Mouse (Mus musculus) spleen, embryonic (tissue): ENCODE measurements around the gene Vars.
"Not testable (repeated sequence)": the region's sequence is repeated elsewhere in the genome, so short reads cannot be mapped to it uniquely, and the experiment has no call there.

Experiments
- CTCF ChIA-PET: fragments of 350-600 bp; sonication (Branson Sonifier 250); formaldehyde crosslinking; loops from one replicate; lab custom pipeline; 2022; lab: Charles Lee

Gene Vars

DNA sequence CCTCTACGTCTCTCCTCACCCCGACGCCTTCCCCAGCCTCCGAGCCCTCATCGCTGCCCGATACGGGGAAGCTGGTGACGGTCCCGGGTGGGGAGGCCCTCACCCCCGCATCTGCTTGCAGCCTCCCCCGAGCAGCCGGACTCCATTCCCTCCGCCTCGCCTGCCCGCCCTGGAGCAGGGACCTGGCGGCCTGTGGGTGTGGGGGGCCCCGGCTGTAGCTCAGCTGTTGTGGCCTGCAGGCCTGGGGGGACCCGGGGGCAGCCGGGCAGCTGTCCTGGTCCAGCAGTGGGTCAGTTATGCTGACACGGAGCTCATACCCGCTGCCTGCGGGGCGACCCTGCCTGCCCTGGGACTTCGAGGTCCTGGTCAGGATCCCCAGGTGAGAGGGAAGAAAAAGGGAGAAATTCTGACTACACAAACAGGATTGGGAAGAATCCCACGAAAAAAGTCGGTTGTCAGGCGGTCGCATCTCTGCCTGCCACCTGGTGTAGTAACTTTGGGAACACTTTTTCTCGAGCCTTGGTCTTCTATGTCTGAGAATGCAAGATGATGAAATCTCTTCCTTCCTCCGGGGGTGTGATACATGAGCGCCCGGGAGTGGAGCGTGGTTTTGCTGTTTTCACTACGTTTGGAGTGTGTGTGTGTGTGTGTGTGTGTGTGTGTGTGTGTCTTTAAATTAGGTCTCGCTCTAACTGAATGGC, 815 bp downstream of the Vars start:
- CTCF ChIA-PET, result interaction anchor here (0.7 kb wide), 1 partner anchor 47 kb away, joined by 3 read pairs; no protein-coding TSS in a partner anchor

GRCm38 (mm10) chr17:35002153-35002865, 1.5 kb downstream of the Vars start:
- CTCF ChIA-PET, result interaction anchor here (0.7 kb wide), 1 partner anchor 46 kb away, joined by 3 read pairs; no protein-coding TSS in a partner anchor

GRCm38 (mm10) chr17:35003022-35003838, 2.4 kb downstream of the Vars start:
- CTCF ChIA-PET, result no interaction called here

DNA sequence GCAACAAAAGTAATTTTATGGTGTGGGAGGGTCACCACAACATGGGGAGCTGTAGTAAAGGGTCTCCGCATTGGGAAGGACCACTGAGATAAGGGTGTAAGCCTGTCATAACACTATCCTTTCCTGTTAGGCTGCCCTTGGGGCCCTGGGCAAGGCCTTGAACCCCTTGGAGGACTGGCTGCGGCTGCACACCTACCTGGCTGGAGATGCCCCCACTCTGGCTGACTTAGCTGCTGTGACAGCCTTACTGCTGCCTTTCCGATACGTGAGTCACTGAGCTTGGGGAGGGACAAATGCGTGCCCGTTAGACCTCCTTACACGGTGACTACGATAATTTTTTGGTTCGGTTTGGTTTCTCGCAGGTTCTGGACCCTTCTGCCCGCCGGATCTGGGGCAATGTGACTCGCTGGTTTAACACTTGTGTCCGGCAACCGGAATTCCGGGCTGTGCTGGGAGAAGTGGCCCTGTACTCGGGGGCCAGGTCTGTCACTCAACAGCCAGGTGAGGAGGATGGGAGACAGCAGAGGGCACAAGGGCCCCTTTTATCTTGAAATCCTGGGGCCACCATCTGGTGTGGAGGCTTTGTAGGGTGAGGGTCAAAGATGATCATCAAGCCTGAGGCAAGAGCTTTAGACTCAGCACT, 3.4 kb downstream of the Vars start:
- CTCF ChIA-PET, result no interaction called here

GRCm38 (mm10) chr17:35005158-35005557, 4.4 kb downstream of the Vars start:
- CTCF ChIA-PET, result no interaction called here

DNA sequence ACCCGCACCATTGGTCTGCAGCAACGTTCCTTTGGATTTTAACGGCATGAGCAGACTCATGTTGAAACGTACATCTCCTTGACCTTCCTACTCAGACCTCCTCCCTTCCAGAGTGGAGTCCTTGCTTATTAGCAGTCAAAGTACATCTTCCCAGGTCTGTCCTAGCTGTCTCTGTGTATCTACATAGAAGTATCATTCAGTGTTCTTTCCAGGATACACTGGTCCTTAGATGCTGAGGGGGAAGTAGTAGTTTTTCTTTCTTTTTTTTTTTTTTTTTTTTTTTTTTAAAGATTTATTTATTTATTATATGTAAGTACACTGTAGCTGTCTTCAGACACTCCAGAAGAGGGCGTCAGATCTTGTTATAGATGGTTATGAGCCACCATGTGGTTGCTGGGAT, 5.1 kb downstream of the Vars start:
- CTCF ChIA-PET, result not testable (repeated sequence)

DNA sequence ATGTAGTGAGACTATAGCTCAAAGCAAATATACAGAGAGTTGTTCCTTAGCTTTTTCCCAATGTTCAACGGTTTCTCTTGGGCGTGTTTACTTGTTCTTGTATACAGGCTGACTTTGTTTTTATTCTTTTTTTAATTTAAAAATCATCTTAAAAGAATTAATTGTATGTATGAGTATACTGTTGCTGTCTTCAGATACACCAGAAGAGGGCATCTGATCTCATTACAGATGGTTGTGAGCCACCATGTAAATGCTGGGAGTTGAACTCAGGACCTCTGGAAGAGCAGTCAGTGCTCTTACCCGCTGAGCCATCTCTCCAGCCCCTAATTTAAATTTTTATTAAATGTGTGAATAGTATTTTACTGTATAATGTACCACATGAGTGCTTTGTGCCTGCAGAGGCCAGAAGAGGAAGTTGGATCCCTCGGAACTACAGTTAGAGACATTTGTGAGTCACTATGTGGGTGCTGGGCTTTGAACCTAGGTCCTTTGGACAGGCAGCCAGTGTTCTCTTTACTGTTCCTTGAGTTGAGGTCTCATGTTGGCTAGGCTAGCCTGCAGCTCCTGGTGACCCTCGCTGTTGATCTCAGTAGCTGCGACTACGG, 6.7 kb downstream of the Vars start:
- CTCF ChIA-PET, result interaction anchor here (0.6 kb wide), 1 partner anchor 19 kb away, joined by 5 read pairs; no protein-coding TSS in a partner anchor

DNA sequence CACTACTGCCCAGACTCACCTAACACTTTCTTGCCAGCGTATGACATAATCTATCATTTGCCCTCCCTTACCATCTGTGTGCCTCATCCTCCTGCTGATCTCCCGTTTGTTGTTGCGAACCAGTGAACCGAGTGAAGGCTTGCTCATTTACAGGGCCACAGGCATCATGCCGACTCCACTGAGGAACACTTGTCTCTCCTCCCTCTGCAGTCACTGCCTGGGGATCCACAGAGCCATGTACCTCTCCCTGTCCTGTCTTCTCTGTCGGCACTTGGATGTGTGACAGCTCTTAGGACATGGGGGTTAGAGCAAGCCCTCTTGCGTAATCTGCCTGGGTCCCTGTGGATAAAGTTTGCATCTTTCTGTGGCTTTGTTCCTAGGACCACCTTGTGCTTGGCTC, 8.8 kb downstream of the Vars start:
- CTCF ChIA-PET, result no interaction called here

DNA sequence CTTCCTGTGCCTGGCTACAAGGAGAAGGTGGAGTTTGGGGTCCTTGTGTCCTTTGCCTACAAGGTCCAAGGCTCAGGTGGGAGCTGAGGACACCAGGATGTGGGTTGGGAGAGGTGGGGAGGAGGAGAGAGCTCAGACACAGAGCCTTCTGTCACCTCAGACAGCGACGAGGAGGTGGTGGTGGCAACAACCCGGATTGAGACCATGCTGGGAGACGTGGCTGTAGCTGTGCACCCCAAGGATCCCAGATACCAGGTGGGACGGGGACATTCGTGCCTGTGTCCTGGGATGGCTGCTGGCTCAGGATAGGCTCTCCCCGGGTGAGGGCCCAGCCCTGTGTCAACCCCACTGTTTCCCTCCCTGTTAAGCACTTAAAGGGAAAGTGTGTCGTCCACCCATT, 10.7 kb downstream of the Vars start:
- CTCF ChIA-PET, result interaction anchor here (0.6 kb wide), 1 partner anchor 24 kb away, joined by 15 read pairs; no protein-coding TSS in a partner anchor

- CTCF ChIA-PET, result interaction anchor here (0.5 kb wide), 1 partner anchor 116 kb away, joined by 10 read pairs; no protein-coding TSS in a partner anchor
These were observed 11.6 kb downstream of the Vars start for GRCm38 (mm10) chr17:35012430-35012829.

- CTCF ChIA-PET, result no interaction called here
These were observed 12.4 kb downstream of the Vars start for GRCm38 (mm10) chr17:35013221-35013620.

GRCm38 (mm10) chr17:35015296-35015695, 14.5 kb downstream of the Vars start:
- CTCF ChIA-PET, result interaction anchor here (0.5 kb wide), 1 partner anchor 602 kb away, joined by 3 read pairs; no protein-coding TSS in a partner anchor

- CTCF ChIA-PET, result interaction anchor here (0.6 kb wide), 1 partner anchor 728 kb away, joined by 5 read pairs; no protein-coding TSS in a partner anchor
These were observed 15.6 kb downstream of the Vars start, which contains the start of gene Vwa7 for GRCm38 (mm10) chr17:35016376-35016775. TSS of gene Vwa7 (plus strand) at chr17:35016579.

DNA sequence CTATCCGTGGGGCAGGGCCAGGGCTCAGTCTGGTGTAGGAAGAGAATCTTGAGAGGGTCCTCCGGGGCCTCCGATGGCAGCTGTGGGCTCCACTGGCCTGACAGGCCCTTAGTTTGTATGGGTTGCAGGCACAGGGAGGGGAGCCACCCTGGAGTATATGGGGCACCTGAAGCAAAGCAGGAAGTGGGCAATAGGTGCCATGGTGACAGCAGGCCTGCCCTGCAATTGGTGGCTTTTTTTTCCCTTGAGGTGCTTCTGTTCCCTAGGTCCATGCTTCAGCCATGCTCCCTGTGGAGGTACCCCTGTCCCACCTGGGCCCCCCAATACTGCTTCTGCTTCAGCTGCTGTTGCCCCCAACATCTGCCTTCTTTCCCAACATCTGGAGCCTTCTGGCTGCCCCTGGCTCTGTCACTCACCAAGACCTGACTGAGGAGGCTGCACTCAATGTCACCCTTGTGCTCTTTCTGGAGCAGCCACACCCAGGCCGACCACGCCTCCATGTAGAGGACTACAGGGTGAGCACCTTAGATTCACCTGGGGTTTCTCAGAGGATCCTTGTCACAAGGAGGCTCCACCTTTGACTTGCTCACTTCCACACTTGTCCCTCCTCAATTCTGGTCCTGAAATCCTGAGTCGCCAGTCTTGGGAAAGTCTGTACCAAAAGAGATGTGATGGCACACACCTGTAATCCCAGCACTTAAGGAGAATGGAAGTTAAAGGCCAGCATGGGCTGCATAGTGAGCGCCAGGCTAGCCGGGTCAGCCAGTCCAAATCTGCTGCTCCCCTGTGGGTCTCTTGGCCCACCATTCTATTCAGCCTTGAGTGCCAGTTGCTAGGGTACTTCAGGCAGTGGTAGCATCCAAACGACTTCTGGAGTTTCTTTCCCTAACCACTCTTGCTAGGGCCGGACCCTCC, 16.3 kb downstream of the Vars start:
- CTCF ChIA-PET, result no interaction called here

- CTCF ChIA-PET, result no interaction called here
These were observed 16.9 kb downstream of the Vars start for GRCm38 (mm10) chr17:35017706-35018030.

DNA sequence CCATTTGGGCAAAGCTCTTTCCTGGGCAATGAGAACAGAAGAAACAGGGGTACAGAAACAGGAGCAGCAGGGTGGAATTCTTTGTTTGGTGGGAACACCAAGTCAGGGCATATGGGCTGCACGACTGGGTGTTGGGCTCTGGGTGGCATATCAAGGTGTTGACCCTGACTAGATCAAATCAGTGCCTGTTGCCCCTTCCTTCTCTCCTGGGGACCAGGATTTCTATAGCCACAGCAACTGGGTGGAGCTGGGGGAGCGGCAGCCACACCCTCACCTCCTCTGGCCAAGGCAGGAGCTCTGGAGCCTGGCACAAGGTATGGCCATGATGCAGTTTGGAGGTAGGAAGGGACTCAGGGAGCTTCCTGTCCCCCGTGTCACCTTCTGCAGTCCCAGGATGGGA, 17.4 kb downstream of the Vars start:
- CTCF ChIA-PET, result interaction anchor here (0.6 kb wide), 1 partner anchor 25 kb away, joined by 4 read pairs; no protein-coding TSS in a partner anchor

DNA sequence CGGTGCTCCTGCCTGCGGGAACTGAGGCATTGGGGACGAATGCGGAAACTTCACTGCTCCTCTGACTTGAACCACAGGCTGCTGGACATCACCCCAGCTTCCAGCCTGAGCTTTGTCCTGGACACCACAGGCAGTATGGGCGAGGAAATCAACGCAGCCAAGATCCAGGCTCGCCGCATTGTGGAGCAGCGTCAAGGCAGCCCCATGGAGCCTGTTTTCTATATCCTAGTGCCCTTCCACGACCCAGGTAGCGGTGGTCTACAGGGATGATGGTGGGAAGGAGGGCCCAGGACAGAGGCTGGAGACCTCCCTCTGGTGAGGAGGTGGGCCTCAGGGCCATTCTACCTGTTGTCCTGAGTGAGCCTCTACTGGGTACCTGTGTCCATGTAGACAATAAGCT, 19.1 kb downstream of the Vars start:
- CTCF ChIA-PET, result interaction anchor here (0.5 to 2.4 kb wide), 2 partner anchors 27 to 39 kb away, joined by 9 to 16 read pairs; partner anchors contain the start of gene Ddah2

DNA sequence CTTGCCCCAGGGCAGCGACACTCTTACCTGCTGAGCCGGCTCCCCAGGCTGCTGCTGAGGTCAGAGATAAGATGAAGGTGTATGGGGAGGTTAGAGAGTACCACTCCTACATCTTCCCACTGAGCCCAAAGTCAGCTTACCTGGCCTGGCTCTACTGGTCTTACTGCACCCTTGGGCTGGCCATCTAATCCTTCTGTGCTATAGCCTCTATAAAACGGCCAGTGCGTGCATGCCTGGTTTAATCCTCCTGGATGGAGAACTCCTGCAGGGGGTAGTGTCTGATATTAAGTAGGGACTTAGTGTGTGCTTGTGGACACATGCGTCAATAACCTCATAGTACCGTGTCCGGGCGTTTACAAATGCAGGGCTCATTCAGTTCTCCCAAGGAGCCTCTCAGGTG, 19.8 kb downstream of the Vars start:
- CTCF ChIA-PET, result interaction anchor here (0.5 to 2.4 kb wide), 2 partner anchors 27 to 39 kb away, joined by 9 to 16 read pairs; partner anchors contain the start of gene Ddah2

DNA sequence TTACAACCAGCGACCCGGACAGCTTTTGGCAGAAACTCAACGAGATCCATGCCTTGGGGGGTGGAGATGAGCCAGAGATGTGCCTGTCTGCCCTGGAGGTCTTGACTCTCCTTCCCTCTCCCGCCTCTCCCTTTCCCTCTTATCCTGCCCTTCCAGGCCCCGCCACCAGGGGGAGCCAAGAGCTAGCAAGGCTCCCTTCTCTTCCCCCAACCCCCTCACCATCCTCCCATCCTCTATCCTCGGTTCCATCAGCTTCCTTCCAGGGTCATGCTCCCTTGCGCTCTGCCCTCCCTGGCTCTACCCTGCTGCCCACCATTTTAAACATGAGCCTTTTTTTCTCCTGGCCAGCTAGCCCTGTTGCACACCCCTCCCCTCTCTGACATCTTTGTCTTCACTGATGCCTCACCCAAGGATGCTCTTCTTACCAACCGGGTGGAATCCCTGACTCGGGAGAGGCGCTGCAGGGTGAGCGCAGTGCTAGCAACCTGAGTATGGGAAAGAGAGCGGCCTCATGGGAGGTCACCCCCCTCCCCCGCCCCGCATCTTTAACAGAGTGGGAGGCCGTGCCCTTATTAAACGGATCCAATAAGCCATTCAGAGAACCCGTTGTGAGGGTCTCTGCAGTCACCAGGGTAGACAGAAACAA, 20.5 kb downstream of the Vars start:
- CTCF ChIA-PET, result interaction anchor here (0.6 to 2.4 kb wide), 2 partner anchors 35 to 38 kb away, joined by 8 to 16 read pairs; partner anchors contain the start of gene Ddah2
